9 mouse cellular contexts compared by ENCODE assay signal in the genomic region with DNA sequence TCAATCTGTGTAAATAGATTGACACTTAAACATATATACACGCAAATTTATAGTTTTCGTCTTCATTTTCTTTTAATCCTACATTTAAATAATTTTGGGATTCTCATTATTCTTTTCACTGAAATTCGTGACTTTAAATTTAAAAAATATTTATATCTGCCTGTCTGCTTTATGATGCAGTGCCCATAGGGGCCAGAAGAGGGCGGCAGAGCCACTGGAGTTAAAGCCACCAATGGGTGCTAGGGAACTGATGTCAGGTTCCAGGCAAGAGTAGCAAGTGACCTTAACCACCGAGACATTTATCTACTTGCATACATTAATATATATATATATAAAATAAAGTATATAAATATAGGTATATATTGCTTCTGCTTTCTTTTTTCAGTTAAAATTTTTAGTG. TPM values are rescaled to one million over a fixed set of nuclear protein-coding genes. Genes with fewer than 3 reads are reported as not detected.
DNase-seq lines count a peak whose midpoint lies in the region; ATAC-seq lines count a peak whose summit lies in the region.
"Had no signal": no experiment of that assay in that cellular context is flagged by ENCODE, and none has a peak within 500 bp of the region (broad histone marks: within the 10 kb centered on the region; RNA-seq: fewer than 3 reads in every experiment).

No protein-coding gene starts in this region.

- H3K4me2 ChIP-seq in midbrain, embryonic 14.5 days (ENCODE audit: low read length) = no peak overlapping the region
- no peak overlapping the region for H3K4me2 ChIP-seq in midbrain, embryonic 11.5 days
- H3K4me2 ChIP-seq in midbrain, embryonic 13.5 days (replicated peaks) = no peak overlapping the region
- H3K4me2 ChIP-seq: lung, embryonic 15.5 days had no signal

- H3K4me3 ChIP-seq in midbrain, embryonic 14.5 days (replicated peaks; ENCODE audit: low read depth, low read length) = no peak overlapping the region
- no peak overlapping the region for H3K4me3 ChIP-seq in midbrain, embryonic 11.5 days (ENCODE audit: low read depth, low read length)
- no peak overlapping the region for H3K4me3 ChIP-seq in midbrain, embryonic 13.5 days (replicated peaks)
- H3K4me3 ChIP-seq: lung, embryonic 15.5 days had no signal

- DNase-seq in midbrain, embryonic 14.5 days = peak; percentile 5
- no peak for DNase-seq in midbrain, embryonic 11.5 days (ENCODE audit: low spot score, missing footprints)
- DNase-seq in ZHBTc4 (ENCODE audit: low read depth, low spot score) = peak; percentile 50
- peak; percentile 16 to 70 for DNase-seq in kidney, postnatal 36 days
- DNase-seq in thymus, postnatal 0 days (ENCODE audit: low spot score) = peak; percentile 2
- DNase-seq in urinary bladder, adult 2 months (ENCODE audit: low spot score) = no peak

- no peaks in the 10 kb centered on the region for H3K36me3 ChIP-seq in midbrain, embryonic 14.5 days (ENCODE audit: control insufficient read depth, insufficient read depth, low read length)
- H3K36me3 ChIP-seq in midbrain, embryonic 11.5 days (ENCODE audit: control insufficient read depth, insufficient read depth, low read length) = no peaks in the 10 kb centered on the region
- no peaks in the 10 kb centered on the region for H3K36me3 ChIP-seq in midbrain, embryonic 13.5 days
- H3K36me3 ChIP-seq: lung, embryonic 15.5 days had no signal

- H3K9ac ChIP-seq in midbrain, embryonic 14.5 days (replicated peaks; ENCODE audit: low read length) = no peak overlapping the region
- no peak overlapping the region for H3K9ac ChIP-seq in midbrain, embryonic 11.5 days (ENCODE audit: low read length)
- H3K9ac ChIP-seq in midbrain, embryonic 13.5 days (replicated peaks) = no peak overlapping the region
- H3K9ac ChIP-seq: lung, embryonic 15.5 days had no signal

- H3K27me3 ChIP-seq in midbrain, embryonic 14.5 days (ENCODE audit: control insufficient read depth, insufficient read depth, low read length) = no peaks in the 10 kb centered on the region
- no peaks in the 10 kb centered on the region for H3K27me3 ChIP-seq in midbrain, embryonic 11.5 days (ENCODE audit: control insufficient read depth, insufficient read depth, low read length)
- H3K27me3 ChIP-seq in midbrain, embryonic 13.5 days = no peaks in the 10 kb centered on the region
- H3K27me3 ChIP-seq: lung, embryonic 15.5 days had no signal

- H3K9me3 ChIP-seq in midbrain, embryonic 14.5 days (ENCODE audit: control insufficient read depth, low read length) = no peaks in the 10 kb centered on the region
- H3K9me3 ChIP-seq in midbrain, embryonic 11.5 days (ENCODE audit: control insufficient read depth, low read length) = no peaks in the 10 kb centered on the region
- no peaks in the 10 kb centered on the region for H3K9me3 ChIP-seq in midbrain, embryonic 13.5 days
- H3K9me3 ChIP-seq: lung, embryonic 15.5 days had no signal

- no peak overlapping the region for H3K27ac ChIP-seq in midbrain, embryonic 14.5 days (replicated peaks; ENCODE audit: low read depth, low read length)
- no peak overlapping the region for H3K27ac ChIP-seq in midbrain, embryonic 11.5 days (ENCODE audit: low read depth, low read length)
- H3K27ac ChIP-seq in midbrain, embryonic 13.5 days = no peak overlapping the region
- H3K27ac ChIP-seq: lung, embryonic 15.5 days had no signal

- 67% methylated on average over 5 of the region's 5 CpGs for WGBS in midbrain, embryonic 14.5 days
- WGBS in midbrain, embryonic 11.5 days = 65% methylated on average over 5 of the region's 5 CpGs
- 62% methylated on average over 5 of the region's 5 CpGs for WGBS in midbrain, embryonic 13.5 days

- no peak for ATAC-seq in midbrain, embryonic 14.5 days (ENCODE audit: low FRiP score, low TSS enrichment)
- ATAC-seq in midbrain, embryonic 11.5 days (ENCODE audit: low FRiP score) = no peak
- ATAC-seq in midbrain, embryonic 13.5 days = no peak

- H3K4me1 ChIP-seq in midbrain, embryonic 14.5 days (ENCODE audit: control insufficient read depth, insufficient read depth, low read length) = no peaks in the 10 kb centered on the region
- no peaks in the 10 kb centered on the region for H3K4me1 ChIP-seq in midbrain, embryonic 11.5 days (ENCODE audit: control insufficient read depth, insufficient read depth, low read length)
- H3K4me1 ChIP-seq in midbrain, embryonic 13.5 days (replicated peaks) = no peaks in the 10 kb centered on the region
- H3K4me1 ChIP-seq: lung, embryonic 15.5 days had no signal

RNA-seq across cellular contexts. Expression of a gene that starts 31.2 kb away (rescaled TPM):
- polyA plus RNA-seq in midbrain, embryonic 14.5 days (2014; fragmentation: Nextera tagmentation; extraction: Ambion mirVana) = not detected in 2 replicates
- polyA plus RNA-seq in midbrain, embryonic 11.5 days (2014; fragmentation: Nextera tagmentation; extraction: Ambion mirVana) = not detected in 2 replicates
- not detected in 2 replicates for polyA plus RNA-seq in thymus, postnatal 0 days (2015; fragmentation: Nextera tagmentation; extraction: Ambion mirVana)
- polyA plus RNA-seq in midbrain, embryonic 13.5 days (2015; fragmentation: Nextera tagmentation; extraction: Ambion mirVana) = not detected in 2 replicates
- not detected in 2 replicates for polyA plus RNA-seq in urinary bladder, adult 2 months (2012; rRNA removed)
- polyA plus RNA-seq: lung, embryonic 15.5 days; stomach, embryonic 14.5 days had no signal

RNA-seq across cellular contexts. Expression of a gene that starts 49.4 kb away (rescaled TPM):
- not detected in 2 replicates for polyA plus RNA-seq in midbrain, embryonic 14.5 days (2014; fragmentation: Nextera tagmentation; extraction: Ambion mirVana)
- polyA plus RNA-seq in midbrain, embryonic 11.5 days (2014; fragmentation: Nextera tagmentation; extraction: Ambion mirVana) = not detected in 2 replicates
- not detected in 2 replicates for polyA plus RNA-seq in thymus, postnatal 0 days (2015; fragmentation: Nextera tagmentation; extraction: Ambion mirVana)
- not detected in 2 replicates for polyA plus RNA-seq in midbrain, embryonic 13.5 days (2015; fragmentation: Nextera tagmentation; extraction: Ambion mirVana)
- polyA plus RNA-seq in urinary bladder, adult 2 months (2012; rRNA removed) = not detected in 2 replicates
- polyA plus RNA-seq: lung, embryonic 15.5 days; stomach, embryonic 14.5 days had no signal

RNA-seq across cellular contexts. Expression of a gene that starts 54.3 kb away (rescaled TPM):
- 0.08 TPM in 1 of 2 replicates, not detected in the other for polyA plus RNA-seq in midbrain, embryonic 14.5 days (2014; fragmentation: Nextera tagmentation; extraction: Ambion mirVana)
- not detected in 2 replicates for polyA plus RNA-seq in midbrain, embryonic 11.5 days (2014; fragmentation: Nextera tagmentation; extraction: Ambion mirVana)
- polyA plus RNA-seq in thymus, postnatal 0 days (2015; fragmentation: Nextera tagmentation; extraction: Ambion mirVana) = not detected in 2 replicates
- not detected in 2 replicates for polyA plus RNA-seq in midbrain, embryonic 13.5 days (2015; fragmentation: Nextera tagmentation; extraction: Ambion mirVana)
- polyA plus RNA-seq in urinary bladder, adult 2 months (2012; rRNA removed) = not detected in 2 replicates
- polyA plus RNA-seq: lung, embryonic 15.5 days; stomach, embryonic 14.5 days had no signal

Comparison
In these comparisons a context has a peak if more than half of its experiments do, and no peak if none do; other contexts are left out.
1. DNase-seq: peak in midbrain, embryonic 14.5 days (single experiment), ZHBTc4 (single experiment), kidney, postnatal 36 days (2 of 2) and thymus, postnatal 0 days (single experiment); none in midbrain, embryonic 11.5 days (single experiment) and urinary bladder, adult 2 months (single experiment).